7 mouse cellular contexts compared by ENCODE assay signal in the genomic region with DNA sequence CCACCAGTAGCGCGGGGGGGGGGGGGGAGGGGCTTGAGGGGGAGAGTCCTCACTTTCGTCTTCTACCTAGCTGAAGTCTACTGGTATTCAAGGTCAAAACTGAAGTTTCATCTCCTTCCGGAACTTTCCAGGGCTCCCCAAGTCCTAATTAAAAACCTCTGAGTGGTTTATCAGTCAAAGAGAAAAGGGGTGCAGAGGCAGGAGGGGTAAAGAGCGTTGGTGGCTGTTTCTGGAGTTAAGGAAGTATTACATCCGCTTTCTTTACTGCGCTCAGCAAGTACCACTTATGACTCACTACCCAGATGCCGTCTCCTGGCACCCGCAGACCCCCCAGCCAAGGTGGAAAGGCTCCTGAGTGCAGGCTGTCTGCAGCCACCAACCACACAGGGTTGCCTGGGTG.
A peak's percentile ranks its signal among the peaks of the same experiment; 100 is the strongest.
DNase-seq lines count a peak whose midpoint lies in the region; ATAC-seq lines count a peak whose summit lies in the region.

No protein-coding gene starts in this region.

- H3K4me2 ChIP-seq in embryonic facial prominence, embryonic 14.5 days (ENCODE audit: low read depth, low read length): peak overlapping the region; percentile 41

- no peak for ATAC-seq in embryonic facial prominence, embryonic 14.5 days (ENCODE audit: low read depth)
- ATAC-seq in megakaryocyte progenitor cell, adult 5-6 weeks (replicated peaks; ENCODE audit: poor library complexity): peak; percentile 79

- peak; percentile 28 to 35 for DNase-seq in lung, adult 18-20 months
- no peak for DNase-seq in lung, postnatal 14 days
- DNase-seq in embryonic facial prominence, embryonic 14.5 days (ENCODE audit: low spot score): peak; percentile 11
- peak; percentile 86 for DNase-seq in induced T-regulatory cell, adult 2 months (ENCODE audit: low read depth)
- peak; percentile 52 to 57 for DNase-seq in spleen, adult 18-20 months
- DNase-seq in cerebellum, adult 18-20 months: no peak

- H3K27ac ChIP-seq in embryonic facial prominence, embryonic 14.5 days (replicated peaks; ENCODE audit: low read depth, low read length): no peak overlapping the region

- 0 out of 2 replicates have a peak overlapping the region, but pooled peaks have one; percentile 18 for H3K4me3 ChIP-seq in embryonic facial prominence, embryonic 14.5 days (ENCODE audit: low read depth, low read length)

- peaks cover 18% of the 10 kb centered on the region for H3K4me1 ChIP-seq in embryonic facial prominence, embryonic 14.5 days (ENCODE audit: control insufficient read depth, insufficient read depth, low read length)

- peak overlapping the region; percentile 50 for H3K9ac ChIP-seq in embryonic facial prominence, embryonic 14.5 days (ENCODE audit: low read depth, low read length)

- H3K27me3 ChIP-seq in embryonic facial prominence, embryonic 14.5 days (replicated peaks; ENCODE audit: control insufficient read depth, insufficient read depth, low read length): no peaks in the 10 kb centered on the region

- 47% methylated on average over 7 of the region's 9 CpGs for WGBS in embryonic facial prominence, embryonic 14.5 days

- H3K36me3 ChIP-seq in embryonic facial prominence, embryonic 14.5 days (ENCODE audit: control insufficient read depth, insufficient read depth, low read length): no peaks in the 10 kb centered on the region

- H3K9me3 ChIP-seq in embryonic facial prominence, embryonic 14.5 days (ENCODE audit: control insufficient read depth, low read length): peaks cover 42% of the 10 kb centered on the region

Comparison
In these comparisons a context has a peak if more than half of its experiments do, and no peak if none do; other contexts are left out.
1. DNase-seq: peak in lung, adult 18-20 months (2 of 2), embryonic facial prominence, embryonic 14.5 days (single experiment), induced T-regulatory cell, adult 2 months (single experiment) and spleen, adult 18-20 months (2 of 2); none in lung, postnatal 14 days (single experiment) and cerebellum, adult 18-20 months (0 of 2).